Mouse (Mus musculus) lung, postnatal 14 days (tissue): ENCODE measurements at regions not wholly inside any gene's neighbourhood (a gene's known extent, or its start where the extent isn't known, plus 50 kb on each side); places are given as distances from the start of the nearest gene placed in this dataset.

Source experiments
- DNase-seq: peaks from one replicate; pipeline ENCODE4 v3.0.0; 2021

- DNase-seq, result no peak
Measured at GRCm38 (mm10) chr6:39283761-39284415, 77.3 kb upstream of the Kdm7a start.

- DNase-seq, result peak; percentile 44
Measured at GRCm38 (mm10) chr6:39278317-39278716, 71.7 kb upstream of the Kdm7a start.

- DNase-seq, result peak; percentile 34
Measured at GRCm38 (mm10) chr6:39274774-39275502, 68.3 kb upstream of the Kdm7a start.

- no peak for DNase-seq
Measured at GRCm38 (mm10) chr6:39273427-39273826, 66.8 kb upstream of the Kdm7a start.

GRCm38 (mm10) chr6:39270457-39270856 lies 63.9 kb upstream of the Kdm7a start:
- no peak for DNase-seq

- DNase-seq, result peak; percentile 35
Measured at GRCm38 (mm10) chr6:39269706-39270105, 63.1 kb upstream of the Kdm7a start.

- no peak for DNase-seq
Measured at GRCm38 (mm10) chr6:39268647-39269428, 62.2 kb upstream of the Kdm7a start.

GRCm38 (mm10) chr6:39264722-39265121 lies 58.1 kb upstream of the Kdm7a start:
- DNase-seq, result peak; percentile 44

GRCm38 (mm10) chr6:39263615-39264014 lies 57.0 kb upstream of the Kdm7a start:
- DNase-seq, result peak; percentile 42

- no peak for DNase-seq
Measured at GRCm38 (mm10) chr6:39261951-39262350, 55.4 kb upstream of the Kdm7a start.

GRCm38 (mm10) chr6:39260480-39260879 lies 53.9 kb upstream of the Kdm7a start:
- no peak for DNase-seq

GRCm38 (mm10) chr6:39259129-39259528 lies 52.5 kb upstream of the Kdm7a start:
- DNase-seq, result no peak

GRCm38 (mm10) chr6:39258656-39259055 lies 52.1 kb upstream of the Kdm7a start:
- no peak for DNase-seq

- no peak for DNase-seq
Measured at GRCm38 (mm10) chr6:39257667-39258395, 51.2 kb upstream of the Kdm7a start.

GRCm38 (mm10) chr6:39257111-39257571 lies 50.6 kb upstream of the Kdm7a start:
- DNase-seq, result peak; percentile 38

GRCm38 (mm10) chr6:39256304-39257103 lies 49.9 kb upstream of the Kdm7a start:
- DNase-seq, result peak; percentile 60
